Mouse (Mus musculus) liver, postnatal 0 days (tissue): ENCODE measurements around the gene Zfp644. TPM values are rescaled to one million over a fixed set of nuclear protein-coding genes. Genes with fewer than 3 reads are reported as not detected.
A peak's percentile ranks its signal among the peaks of the same experiment; 100 is the strongest.

Source experiments
- ATAC-seq: fragments of 200-750 bp; cut with Nextera tagmentation; 2 replicates; pipeline ENCODE4 v1.8.0; 2017; ENCODE audit warnings: mild to moderate bottlenecking, moderate library complexity
- DNase-seq: peaks from one replicate; pipeline ENCODE4 v3.0.0-alpha.2; 2016
- H3K27ac ChIP-seq: fragments of 300-500 bp; sonication (generic); 2 replicates; pipeline ENCODE4 v1.5.1; 2014; ENCODE audit warnings: antibody characterized with exemption, moderate library complexity, mild to moderate bottlenecking, low read depth
- H3K27me3 ChIP-seq: fragments of 300-500 bp; sonication (generic); 2 replicates; pipeline ENCODE4 v1.6.1; 2014; ENCODE audit warnings: low read length, control low read depth, mixed read lengths; ENCODE audit not compliant: insufficient read depth
- H3K36me3 ChIP-seq: fragments of 300-500 bp; sonication (generic); replicated peaks from 2 replicates; pipeline ENCODE4 v1.6.1; 2014; ENCODE audit warnings: mild to moderate bottlenecking, control low read depth, low read length, moderate library complexity, mixed read lengths; ENCODE audit not compliant: insufficient read depth
- H3K4me1 ChIP-seq: fragments of 300-500 bp; sonication (generic); 2 replicates; pipeline ENCODE4 v1.6.1; 2014; ENCODE audit warnings: antibody characterized with exemption, mild to moderate bottlenecking, control low read depth; ENCODE audit not compliant: insufficient read depth
- H3K4me2 ChIP-seq: fragments of 300-500 bp; sonication (generic); 2 replicates; pipeline ENCODE4 v1.6.1; 2014; ENCODE audit warnings: low read depth, mild to moderate bottlenecking, low read length, moderate library complexity, mixed read lengths
- H3K4me3 ChIP-seq: fragments of 300-500 bp; sonication (generic); 2 replicates; pipeline ENCODE4 v1.5.1; 2014; ENCODE audit warnings: low read depth, low read length
- H3K9ac ChIP-seq: fragments of 300-500 bp; sonication (generic); replicated peaks from 2 replicates; pipeline ENCODE4 v1.6.1; 2014; ENCODE audit warnings: mild to moderate bottlenecking, moderate library complexity
- H3K9me3 ChIP-seq: fragments of 300-500 bp; sonication (generic); 2 replicates; pipeline ENCODE4 v1.6.1; 2016; ENCODE audit warnings: mild to moderate bottlenecking, control low read depth, low read length, mixed read lengths
- CTCF ChIP-seq: sonication (generic); IDR thresholded peaks from 2 replicates; pipeline ENCODE4 v1.5.1; 2016; ENCODE audit warnings: antibody characterized with exemption, low read depth
- EP300 ChIP-seq: IDR thresholded peaks from 2 replicates; pipeline ENCODE4 v1.6.1; 2016; ENCODE audit warnings: antibody characterized with exemption, low read depth, mild to moderate bottlenecking
- WGBS: fragments of 180-500 bp; shearing (Covaris S2); extraction: QIAGEN DNeasy Blood & Tissue Kit; methylation state at CpG from one replicate; pipeline ENCODE4 v1.1.7; 2014; ENCODE audit not compliant: insufficient replicate concordance; 5-methylcytosine and 5-hydroxymethylcytosine counted together
- polyA plus RNA-seq: library from polyadenylated mRNA; unstranded; fragments of >200 nt; fragmentation: Nextera tagmentation; extraction: Ambion mirVana; gene quantifications from 2 replicates; pipeline ENCODE4 v1.2.1, GENCODE M21; 2015

Zfp644 gene
- polyA plus RNA-seq, 1 experiment from 2014 or later = 19.8 TPM

- H3K27ac ChIP-seq = peak overlapping the region; percentile 72
- DNase-seq (peak; percentile 40), ATAC-seq (peak; percentile 81)
- H3K4me1 ChIP-seq = peaks cover 25% of the 10 kb centered on the region
- TF ChIP-seq EP300 = peak; percentile 84
- no peak for TF ChIP-seq CTCF
- no peaks in the 10 kb centered on the region for H3K27me3 ChIP-seq
- no peak overlapping the region for H3K4me3 ChIP-seq
- 58% methylated on average over 12 of the region's 12 CpGs for WGBS
- H3K36me3 ChIP-seq = no peaks in the 10 kb centered on the region
- no peaks in the 10 kb centered on the region for H3K9me3 ChIP-seq
- peak overlapping the region; percentile 57 for H3K4me2 ChIP-seq
- no peak overlapping the region for H3K9ac ChIP-seq
Observed at GRCm38 (mm10) chr5:106710611-106711010, 13.5 kb upstream of the Zfp644 start.

GRCm38 (mm10) chr5:106710085-106710409 lies 13.0 kb upstream of the Zfp644 start:
- peak overlapping the region; percentile 7; the same call in 1 of the 2 replicates for H3K9ac ChIP-seq
- H3K27ac ChIP-seq = peak overlapping the region; percentile 74
- DNase-seq (no peak), ATAC-seq (peak; percentile 37)
- 28% methylated on average over 2 of the region's 2 CpGs for WGBS
- no peaks in the 10 kb centered on the region for H3K36me3 ChIP-seq
- H3K4me3 ChIP-seq = peak overlapping the region; percentile 14
- no peak for TF ChIP-seq EP300
- peaks cover 25% of the 10 kb centered on the region for H3K4me1 ChIP-seq
- H3K4me2 ChIP-seq = peak overlapping the region; percentile 66
- no peaks in the 10 kb centered on the region for H3K27me3 ChIP-seq
- no peaks in the 10 kb centered on the region for H3K9me3 ChIP-seq

GRCm38 (mm10) chr5:106709388-106710084 lies 12.4 kb upstream of the Zfp644 start:
- Histone ChIP-seq H3K27ac (peak overlapping the region; percentile 74), H3K4me2 (peak overlapping the region; percentile 66), H3K9ac (peak overlapping the region; percentile 7; the same call in 1 of the 2 replicates), H3K9me3 (no peaks in the 10 kb centered on the region), H3K4me3 (peak overlapping the region; percentile 14), H3K27me3 (no peaks in the 10 kb centered on the region), H3K36me3 (no peaks in the 10 kb centered on the region), H3K4me1 (peaks cover 25% of the 10 kb centered on the region)
- DNase-seq (peak; percentile 73), ATAC-seq (peak; percentile 82)
- 0 out of 2 replicates have a peak, but pooled peaks have one; percentile 21 for TF ChIP-seq EP300
- TF ChIP-seq CTCF = peak; percentile 19; the same call in 1 of the 2 replicates
- WGBS = 23% methylated on average over 11 of the region's 11 CpGs

GRCm38 (mm10) chr5:106706363-106706762 lies 9.3 kb upstream of the Zfp644 start:
- Histone ChIP-seq H3K4me1 (peaks cover 26% of the 10 kb centered on the region), H3K4me2 (no peak overlapping the region), H3K4me3 (no peak overlapping the region), H3K27ac (no peak overlapping the region), H3K9me3 (peaks cover 4% of the 10 kb centered on the region), H3K9ac (no peak overlapping the region), H3K36me3 (no peaks in the 10 kb centered on the region), H3K27me3 (no peaks in the 10 kb centered on the region)
- TF ChIP-seq CTCF = no peak
- no peak for TF ChIP-seq EP300
- DNase-seq (no peak), ATAC-seq (no peak)
- 62% methylated on average over 3 of the region's 3 CpGs for WGBS

GRCm38 (mm10) chr5:106705162-106705561 lies 8.1 kb upstream of the Zfp644 start:
- Histone ChIP-seq H3K4me2 (peak overlapping the region; percentile 50), H3K9me3 (peaks cover 4% of the 10 kb centered on the region), H3K27me3 (no peaks in the 10 kb centered on the region), H3K4me3 (no peak overlapping the region), H3K27ac (peak overlapping the region; percentile 46), H3K36me3 (no peaks in the 10 kb centered on the region), H3K9ac (no peak overlapping the region), H3K4me1 (peaks cover 16% of the 10 kb centered on the region)
- 42% methylated on average over 5 of the region's 5 CpGs for WGBS
- ATAC-seq = peak; percentile 84
- DNase-seq = peak; percentile 73
- peak; percentile 94 for TF ChIP-seq EP300
- TF ChIP-seq CTCF = no peak

GRCm38 (mm10) chr5:106695681-106696395 lies 1.2 kb downstream of the Zfp644 start:
- H3K4me1 ChIP-seq = peaks cover 10% of the 10 kb centered on the region
- ATAC-seq (peak; percentile 76), DNase-seq (peak; percentile 80)
- H3K9ac ChIP-seq = peak overlapping the region; percentile 95
- H3K36me3 ChIP-seq = 0 out of 2 replicates have a peak, but pooled peaks cover 4% of the 10 kb centered on the region
- H3K27me3 ChIP-seq = no peaks in the 10 kb centered on the region
- H3K9me3 ChIP-seq = no peaks in the 10 kb centered on the region
- TF ChIP-seq CTCF = no peak
- no peak for TF ChIP-seq EP300
- peak overlapping the region; percentile 84 for H3K4me2 ChIP-seq
- WGBS = 0% methylated on average over 41 of the region's 63 CpGs
- H3K27ac ChIP-seq = peak overlapping the region; percentile 99
- H3K4me3 ChIP-seq = peak overlapping the region; percentile 85
